In the genomic region with DNA sequence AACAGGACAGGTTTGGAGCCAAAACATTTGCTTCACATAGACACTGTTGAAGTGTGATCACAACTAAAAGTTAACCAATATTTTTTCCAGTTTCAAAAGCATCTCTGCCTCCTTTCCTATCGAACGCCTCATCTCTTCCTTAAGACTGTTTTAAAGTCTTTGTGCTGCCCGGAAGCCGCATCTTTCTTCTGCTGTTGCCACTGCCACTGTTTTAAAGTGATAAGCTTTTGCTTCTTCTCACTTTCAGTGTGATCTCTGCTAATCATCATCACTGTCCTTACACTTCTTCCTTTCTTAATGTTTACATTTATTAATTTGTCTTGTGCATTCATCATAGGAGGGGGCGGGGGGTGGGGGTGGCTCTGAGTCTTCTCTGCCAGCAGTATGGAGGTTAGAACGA, we compare ENCODE assay signal across 22 mouse cellular contexts. TPM values are rescaled to one million over a fixed set of nuclear protein-coding genes. Genes with fewer than 3 reads are reported as not detected.
"Had no signal": no experiment of that assay in that cellular context is flagged by ENCODE, and none has a peak within 500 bp of the region (broad histone marks: within the 10 kb centered on the region; RNA-seq: fewer than 3 reads in every experiment).

No protein-coding gene starts in this region.

- H3K9me3 ChIP-seq: limb, embryonic 10.5 days; limb, embryonic 13.5 days; midbrain, embryonic 10.5 days; midbrain, embryonic 13.5 days; neural tube, embryonic 13.5 days; stomach, embryonic 15.5 days had no signal

- H3K36me3 ChIP-seq: limb, embryonic 13.5 days; midbrain, embryonic 13.5 days; neural tube, embryonic 13.5 days; stomach, embryonic 15.5 days had no signal

- H3K4me3 ChIP-seq: layer of hippocampus, adult 2 months; limb, embryonic 10.5 days; limb, embryonic 13.5 days; midbrain, embryonic 10.5 days; midbrain, embryonic 13.5 days; myocyte; neural tube, embryonic 13.5 days; stomach, embryonic 15.5 days had no signal

- H3K4me2 ChIP-seq: limb, embryonic 13.5 days; lung, embryonic 14.5 days; midbrain, embryonic 13.5 days; neural tube, embryonic 13.5 days; stomach, embryonic 15.5 days had no signal

- H3K9ac ChIP-seq: limb, embryonic 13.5 days; lung, embryonic 14.5 days; midbrain, embryonic 13.5 days; neural tube, embryonic 13.5 days; stomach, embryonic 15.5 days had no signal

- H3K27me3 ChIP-seq: limb, embryonic 13.5 days; stomach, embryonic 15.5 days had no signal

- DNase-seq: kidney, adult 2 months; kidney, postnatal 25 days; layer of hippocampus, adult 9-11 months; lung, embryonic 14.5 days; lung, postnatal 14 days; lung, postnatal 4 days; retina, postnatal 1 day; right cerebral cortex, postnatal 25 days; spleen, adult 18-20 months; thymus, postnatal 36 days had no signal

- ATAC-seq: intestine, postnatal 0 days; midbrain, embryonic 13.5 days; midbrain, embryonic 16.5 days had no signal

- H3K27ac ChIP-seq: kidney, postnatal 0 days; layer of hippocampus, adult 2 months; limb, embryonic 10.5 days; limb, embryonic 13.5 days; midbrain, embryonic 10.5 days; midbrain, embryonic 13.5 days; neural tube, embryonic 13.5 days; stomach, embryonic 15.5 days had no signal

RNA-seq across cellular contexts. Expression of a gene that starts 2.1 kb away (rescaled TPM):
- total RNA-seq: neutrophil, adult 5-6 weeks had no signal
